Mouse (Mus musculus): ENCODE measurements around the gene Zfp341. TPM values are rescaled to one million over a fixed set of nuclear protein-coding genes. Genes with fewer than 3 reads are reported as not detected.

The Zfp341 gene
- polyA plus RNA-seq (2015; fragmentation: Nextera tagmentation; extraction: Ambion mirVana): 0.45 and 0.74 TPM in 2 replicates

DNA sequence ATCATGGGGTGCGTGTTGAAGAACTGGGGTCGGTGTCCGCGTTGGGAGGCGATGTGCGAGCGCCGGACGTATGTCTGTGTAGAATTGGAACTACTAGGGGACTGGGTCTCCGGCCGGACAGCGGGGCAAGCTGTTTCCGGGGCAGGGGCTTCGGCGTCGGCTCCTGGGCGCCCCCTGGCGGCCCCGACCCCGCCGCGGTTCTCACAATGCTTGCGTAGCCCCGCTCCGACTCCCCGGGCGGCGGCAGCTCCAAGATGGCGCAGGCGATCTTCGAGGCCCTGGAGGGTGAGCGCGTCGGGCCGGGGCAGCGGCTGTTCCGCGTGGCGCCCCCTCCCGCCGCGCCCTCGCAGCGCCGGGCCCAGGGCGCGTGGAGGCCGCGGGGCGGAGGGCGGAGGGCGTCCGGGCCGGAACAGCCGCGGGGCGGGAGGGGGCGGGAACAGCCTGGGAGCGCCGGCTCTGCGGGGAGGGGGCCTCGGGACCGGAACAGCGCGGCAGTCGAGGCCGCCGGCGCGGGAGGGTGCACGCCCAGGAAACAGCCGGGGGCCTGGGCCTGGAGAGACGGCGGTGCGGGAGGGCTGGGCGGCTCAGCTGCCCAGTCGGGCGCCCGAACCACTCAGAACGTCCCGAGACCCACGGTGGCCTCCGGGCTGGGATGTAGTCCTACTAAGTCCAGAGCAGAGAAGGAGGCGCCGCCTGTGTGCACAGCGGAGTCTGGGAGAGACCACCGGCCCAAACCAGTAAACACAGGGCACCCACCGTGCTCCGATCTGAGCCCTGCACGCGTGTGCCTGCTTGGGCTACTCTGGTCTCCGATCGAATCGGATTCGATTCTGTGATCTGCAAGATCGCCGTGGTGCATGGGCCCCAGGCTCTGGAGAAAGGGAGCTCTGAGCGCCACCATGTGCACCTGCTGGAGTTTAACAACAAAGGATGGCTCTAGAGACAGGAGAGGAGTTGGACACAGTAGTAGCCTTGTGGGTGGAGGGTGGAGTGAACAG, at the start of gene Zfp341, which contains the start of gene 4930519P11Rik:
Gene Zfp341 (plus strand): TSS at position 180 of the 998 bp plus-strand sequence.
Gene 4930519P11Rik (minus strand): TSS at position 320 of the 998 bp plus-strand sequence.
- peak; percentile 90 for ATAC-seq (replicated peaks; ENCODE audit: extremely low read depth, insufficient read depth, low FRiP score)
- Histone ChIP-seq H3K9me3 (replicated peaks; ENCODE audit: control insufficient read depth, low read length) (no peaks in the 10 kb centered on the region), H3K4me2 (ENCODE audit: low read depth, low read length) (peak within 1 kb of the TSS; percentile 71), H3K4me3 (ENCODE audit: low read length) (peak within 1 kb of the TSS; percentile 73), H3K27me3 (ENCODE audit: control insufficient read depth, insufficient read depth, low read length) (no peaks in the 10 kb centered on the region), H3K9ac (ENCODE audit: low read length) (peak within 1 kb of the TSS; percentile 90), H3K36me3 (ENCODE audit: control insufficient read depth, insufficient read depth) (0 out of 2 replicates have a peak, but pooled peaks cover 2% of the 10 kb centered on the region), H3K4me1 (ENCODE audit: control insufficient read depth, insufficient read depth, low read length) (peaks cover 20% of the 10 kb centered on the region), H3K27ac (ENCODE audit: low read length) (peak within 1 kb of the TSS; percentile 97)
- WGBS: under 1% methylated on average over 93 of the region's 98 CpGs

- H3K9ac ChIP-seq (ENCODE audit: low read length): no peak overlapping the region
- H3K27me3 ChIP-seq (ENCODE audit: control insufficient read depth, insufficient read depth, low read length): no peaks in the 10 kb centered on the region
- no peak overlapping the region for H3K4me2 ChIP-seq (ENCODE audit: low read depth, low read length)
- no peaks in the 10 kb centered on the region for H3K9me3 ChIP-seq (replicated peaks; ENCODE audit: control insufficient read depth, low read length)
- H3K36me3 ChIP-seq (ENCODE audit: control insufficient read depth, insufficient read depth): peaks cover 9% of the 10 kb centered on the region
- no peak overlapping the region for H3K27ac ChIP-seq (ENCODE audit: low read length)
- ATAC-seq (replicated peaks; ENCODE audit: extremely low read depth, insufficient read depth, low FRiP score): no peak
- no peak overlapping the region for H3K4me3 ChIP-seq (ENCODE audit: low read length)
- 90% methylated on average over 22 of the region's 22 CpGs for WGBS
- H3K4me1 ChIP-seq (ENCODE audit: control insufficient read depth, insufficient read depth, low read length): peaks cover 20% of the 10 kb centered on the region
These were observed 49.4 kb upstream of the Zfp341 start for GRCm38 (mm10) chr2:154563612-154564170.

GRCm38 (mm10) chr2:154565562-154565961, 47.5 kb upstream of the Zfp341 start:
- Histone ChIP-seq H3K36me3 (ENCODE audit: control insufficient read depth, insufficient read depth) (peaks cover 9% of the 10 kb centered on the region), H3K4me1 (ENCODE audit: control insufficient read depth, insufficient read depth, low read length) (peaks cover 22% of the 10 kb centered on the region), H3K27ac (ENCODE audit: low read length) (no peak overlapping the region), H3K9me3 (replicated peaks; ENCODE audit: control insufficient read depth, low read length) (no peaks in the 10 kb centered on the region), H3K27me3 (ENCODE audit: control insufficient read depth, insufficient read depth, low read length) (no peaks in the 10 kb centered on the region), H3K4me3 (ENCODE audit: low read length) (no peak overlapping the region), H3K9ac (ENCODE audit: low read length) (no peak overlapping the region), H3K4me2 (ENCODE audit: low read depth, low read length) (no peak overlapping the region)
- ATAC-seq (replicated peaks; ENCODE audit: extremely low read depth, insufficient read depth, low FRiP score): no peak
- 81% methylated on average over 3 of the region's 3 CpGs for WGBS

DNA sequence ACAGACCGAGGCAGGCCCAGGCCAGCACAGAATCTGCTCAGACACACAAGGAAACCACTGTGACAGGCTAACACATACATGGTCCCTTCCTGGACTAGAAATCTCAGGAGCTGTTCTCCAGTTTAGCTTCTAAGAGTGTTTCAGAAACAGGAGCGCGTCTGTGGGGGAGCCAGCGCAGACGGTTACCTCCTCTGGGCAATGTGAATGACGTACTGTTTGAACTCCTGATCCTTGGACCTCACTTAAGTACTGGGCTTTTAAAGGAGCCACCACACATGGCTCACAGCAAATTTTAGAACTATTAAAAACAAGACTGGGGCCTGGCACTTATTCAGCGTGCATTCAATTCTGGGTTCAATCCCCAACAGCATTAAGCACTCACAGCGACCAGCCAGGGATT, 46.5 kb upstream of the Zfp341 start:
- Histone ChIP-seq H3K4me2 (ENCODE audit: low read depth, low read length) (no peak overlapping the region), H3K4me3 (ENCODE audit: low read length) (no peak overlapping the region), H3K27ac (ENCODE audit: low read length) (no peak overlapping the region), H3K36me3 (ENCODE audit: control insufficient read depth, insufficient read depth) (peaks cover 9% of the 10 kb centered on the region), H3K9ac (ENCODE audit: low read length) (no peak overlapping the region), H3K4me1 (ENCODE audit: control insufficient read depth, insufficient read depth, low read length) (peaks cover 25% of the 10 kb centered on the region), H3K9me3 (replicated peaks; ENCODE audit: control insufficient read depth, low read length) (no peaks in the 10 kb centered on the region), H3K27me3 (ENCODE audit: control insufficient read depth, insufficient read depth, low read length) (no peaks in the 10 kb centered on the region)
- 63% methylated on average over 8 of the region's 8 CpGs for WGBS
- no peak for ATAC-seq (replicated peaks; ENCODE audit: extremely low read depth, insufficient read depth, low FRiP score)

- 0 out of 2 replicates have a peak overlapping the region, but pooled peaks have one; percentile 79 for H3K9ac ChIP-seq (ENCODE audit: low read length)
- peak overlapping the region; percentile 34 for H3K27ac ChIP-seq (ENCODE audit: low read length)
- ATAC-seq (replicated peaks; ENCODE audit: extremely low read depth, insufficient read depth, low FRiP score): no peak
- peaks cover 25% of the 10 kb centered on the region for H3K4me1 ChIP-seq (ENCODE audit: control insufficient read depth, insufficient read depth, low read length)
- H3K27me3 ChIP-seq (ENCODE audit: control insufficient read depth, insufficient read depth, low read length): no peaks in the 10 kb centered on the region
- no peaks in the 10 kb centered on the region for H3K9me3 ChIP-seq (replicated peaks; ENCODE audit: control insufficient read depth, low read length)
- peak overlapping the region; percentile 77 for H3K4me3 ChIP-seq (ENCODE audit: low read length)
- WGBS: 64% methylated on average over 2 of the region's 2 CpGs
- H3K36me3 ChIP-seq (ENCODE audit: control insufficient read depth, insufficient read depth): peaks cover 3% of the 10 kb centered on the region; the same call in 1 of the 2 replicates
- H3K4me2 ChIP-seq (ENCODE audit: low read depth, low read length): peak overlapping the region; percentile 81
These were observed 45.3 kb upstream of the Zfp341 start for GRCm38 (mm10) chr2:154567766-154568165.

DNA sequence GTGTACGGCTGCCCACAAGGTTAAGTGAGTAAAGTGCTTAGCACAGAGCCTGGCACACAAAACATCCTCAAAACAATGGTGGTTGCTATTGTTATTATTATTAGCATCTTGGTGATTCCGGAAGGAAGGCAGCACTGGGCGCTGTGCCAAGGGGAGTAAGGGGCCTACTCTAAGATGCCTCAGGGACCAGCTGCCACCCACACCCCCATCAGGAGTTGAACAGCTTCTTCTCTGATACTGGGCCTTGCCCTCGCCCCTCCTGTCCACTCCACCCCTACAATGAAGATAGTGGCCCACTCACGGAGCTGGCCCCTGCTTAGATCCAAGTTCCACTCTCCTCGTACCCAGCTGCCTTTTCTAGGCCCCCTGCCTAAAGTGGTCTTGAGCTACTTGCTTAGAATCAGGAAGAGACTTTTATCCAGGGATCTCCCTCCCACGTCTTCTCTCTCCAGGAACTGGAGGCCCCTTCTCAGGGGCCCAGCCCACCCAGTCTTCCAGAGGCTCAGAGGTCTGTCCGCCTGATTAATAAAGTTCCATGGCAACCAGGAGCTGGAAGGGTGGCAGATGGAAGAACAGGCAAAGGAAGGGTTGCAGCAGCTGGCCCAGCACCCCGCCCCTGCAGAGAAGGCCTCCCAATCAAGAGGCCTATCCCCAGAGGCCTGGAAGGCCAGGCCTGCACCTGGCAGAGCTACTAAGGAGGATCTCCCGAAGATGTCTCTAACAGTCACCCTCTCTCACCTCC, 44.6 kb upstream of the Zfp341 start:
- peak overlapping the region; percentile 77 for H3K4me3 ChIP-seq (ENCODE audit: low read length)
- ATAC-seq (replicated peaks; ENCODE audit: extremely low read depth, insufficient read depth, low FRiP score): no peak
- H3K9ac ChIP-seq (ENCODE audit: low read length): peak overlapping the region; percentile 79
- H3K4me2 ChIP-seq (ENCODE audit: low read depth, low read length): peak overlapping the region; percentile 81
- H3K9me3 ChIP-seq (replicated peaks; ENCODE audit: control insufficient read depth, low read length): no peaks in the 10 kb centered on the region
- H3K27me3 ChIP-seq (ENCODE audit: control insufficient read depth, insufficient read depth, low read length): no peaks in the 10 kb centered on the region
- 17% methylated on average over 10 of the region's 10 CpGs for WGBS
- H3K27ac ChIP-seq (ENCODE audit: low read length): peak overlapping the region; percentile 70
- peaks cover 25% of the 10 kb centered on the region for H3K4me1 ChIP-seq (ENCODE audit: control insufficient read depth, insufficient read depth, low read length)
- H3K36me3 ChIP-seq (ENCODE audit: control insufficient read depth, insufficient read depth): no peaks in the 10 kb centered on the region

DNA sequence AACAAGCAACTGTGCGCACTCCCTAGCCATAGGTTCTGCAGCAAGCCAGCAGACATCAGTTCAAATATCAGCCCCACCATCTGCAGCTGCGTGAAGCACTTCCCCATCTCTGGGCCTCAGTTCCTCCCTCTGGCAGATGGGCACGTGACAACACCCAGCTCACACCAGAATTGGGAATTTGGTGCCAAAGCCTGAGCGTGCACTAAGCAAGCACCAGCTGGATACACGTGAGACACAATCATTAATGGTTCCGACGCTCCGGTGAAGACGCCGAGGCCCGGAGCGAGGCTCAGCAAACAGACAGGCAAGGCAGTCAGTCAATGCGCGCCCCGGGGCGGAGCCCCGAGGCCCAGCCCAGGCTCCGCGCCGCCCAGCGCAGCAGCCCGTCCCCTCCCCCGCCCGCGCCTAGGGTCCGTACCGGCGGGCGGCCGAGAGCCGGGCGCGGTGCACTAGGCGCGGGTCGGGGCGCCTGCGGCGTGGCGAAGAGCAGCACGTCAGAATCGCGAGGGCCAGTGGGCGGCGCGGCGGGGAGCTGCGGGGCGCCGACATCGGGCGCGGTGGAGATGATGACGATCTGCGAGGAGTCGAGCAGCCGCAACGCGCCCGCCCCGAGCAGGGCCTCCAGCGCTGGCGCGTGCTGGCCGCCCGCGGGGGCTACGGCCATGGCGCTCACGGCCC, 43.9 kb upstream of the Zfp341 start:
- H3K4me3 ChIP-seq (ENCODE audit: low read length): peak overlapping the region; percentile 77
- 1% methylated on average over 70 of the region's 70 CpGs for WGBS
- H3K9ac ChIP-seq (ENCODE audit: low read length): peak overlapping the region; percentile 79
- peak; percentile 80 for ATAC-seq (replicated peaks; ENCODE audit: extremely low read depth, insufficient read depth, low FRiP score)
- H3K27me3 ChIP-seq (ENCODE audit: control insufficient read depth, insufficient read depth, low read length): no peaks in the 10 kb centered on the region
- H3K4me1 ChIP-seq (ENCODE audit: control insufficient read depth, insufficient read depth, low read length): peaks cover 25% of the 10 kb centered on the region
- peak overlapping the region; percentile 70 for H3K27ac ChIP-seq (ENCODE audit: low read length)
- no peaks in the 10 kb centered on the region for H3K36me3 ChIP-seq (ENCODE audit: control insufficient read depth, insufficient read depth)
- H3K9me3 ChIP-seq (replicated peaks; ENCODE audit: control insufficient read depth, low read length): no peaks in the 10 kb centered on the region
- peak overlapping the region; percentile 81 for H3K4me2 ChIP-seq (ENCODE audit: low read depth, low read length)

DNA sequence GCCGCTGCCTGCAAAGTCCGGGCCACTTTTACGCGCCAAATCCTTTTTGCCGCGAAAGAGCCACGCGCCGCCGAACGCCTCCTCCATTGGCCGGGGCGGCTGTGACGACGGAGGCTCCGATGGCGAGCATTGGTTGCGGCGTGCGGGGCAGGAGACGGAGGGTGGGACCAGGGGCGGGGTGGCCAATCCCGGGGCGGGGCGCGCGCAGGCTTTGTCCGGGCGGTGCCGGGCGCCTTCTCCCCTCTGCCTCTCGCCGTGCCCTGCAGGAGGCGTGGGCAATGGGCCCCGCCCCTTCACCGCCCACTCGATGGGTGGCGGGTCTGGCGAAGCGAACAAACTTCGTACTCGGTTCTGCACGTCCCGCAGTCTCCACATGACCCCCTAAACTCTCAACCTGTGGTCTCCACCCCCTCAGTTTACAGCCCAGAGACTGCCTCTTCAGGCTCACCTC, 43.2 kb upstream of the Zfp341 start, which contains the start of gene E2f1:
Gene E2f1 (minus strand): TSS at position 57 of the 451 bp plus-strand sequence.
- peaks cover 25% of the 10 kb centered on the region for H3K4me1 ChIP-seq (ENCODE audit: control insufficient read depth, insufficient read depth, low read length)
- H3K9me3 ChIP-seq (replicated peaks; ENCODE audit: control insufficient read depth, low read length): no peaks in the 10 kb centered on the region
- peak within 1 kb of the TSS; percentile 84 for H3K4me2 ChIP-seq (ENCODE audit: low read depth, low read length)
- H3K36me3 ChIP-seq (ENCODE audit: control insufficient read depth, insufficient read depth): no peaks in the 10 kb centered on the region
- peak; percentile 96 for ATAC-seq (replicated peaks; ENCODE audit: extremely low read depth, insufficient read depth, low FRiP score)
- H3K9ac ChIP-seq (ENCODE audit: low read length): peak within 1 kb of the TSS; percentile 79
- WGBS: under 1% methylated on average over 44 of the region's 44 CpGs
- no peaks in the 10 kb centered on the region for H3K27me3 ChIP-seq (ENCODE audit: control insufficient read depth, insufficient read depth, low read length)
- H3K4me3 ChIP-seq (ENCODE audit: low read length): peak within 1 kb of the TSS; percentile 77
- H3K27ac ChIP-seq (ENCODE audit: low read length): peak within 1 kb of the TSS; percentile 76
